Mouse (Mus musculus) hindbrain, embryonic 14.5 days (tissue): ENCODE data around the gene Vmn2r43. TPM values are rescaled to one million over a fixed set of nuclear protein-coding genes. Genes with fewer than 3 reads are reported as not detected.
"Not testable (repeated sequence)": the region's sequence is repeated elsewhere in the genome, so short reads cannot be mapped to it uniquely, and the experiment has no call there.

Experiments used
- ATAC-seq: fragments of 200-750 bp; cut with Nextera tagmentation; 2 replicates; pipeline ENCODE4 v1.8.0; 2017; ENCODE audit warnings: moderate number of reproducible peaks, mild to moderate bottlenecking, moderate TSS enrichment, moderate library complexity; ENCODE audit not compliant: low FRiP score
- DNase-seq: peaks from one replicate; pipeline ENCODE4 v3.0.0-alpha.2; 2015; ENCODE audit warnings: low spot score
- H3K27ac ChIP-seq: fragments of 300-500 bp; sonication (generic); 2 replicates; pipeline ENCODE4 v1.5.1; 2014; ENCODE audit warnings: mild to moderate bottlenecking, moderate library complexity
- H3K27me3 ChIP-seq: fragments of 300-500 bp; sonication (generic); 2 replicates; pipeline ENCODE4 v1.6.1; 2014; ENCODE audit warnings: mild to moderate bottlenecking, low read length, mixed read lengths; ENCODE audit not compliant: control insufficient read depth, insufficient read depth
- H3K36me3 ChIP-seq: fragments of 300-500 bp; sonication (generic); replicated peaks from 2 replicates; pipeline ENCODE4 v1.6.1; 2014; ENCODE audit not compliant: control insufficient read depth, insufficient read depth
- H3K4me1 ChIP-seq: fragments of 300-500 bp; sonication (generic); replicated peaks from 2 replicates; pipeline ENCODE4 v1.6.1; 2014; ENCODE audit warnings: antibody characterized with exemption, low read length, mixed read lengths; ENCODE audit not compliant: control insufficient read depth, insufficient read depth
- H3K4me2 ChIP-seq: fragments of 300-500 bp; sonication (generic); replicated peaks from 2 replicates; pipeline ENCODE4 v1.6.1; 2014; ENCODE audit warnings: mild to moderate bottlenecking, moderate library complexity
- H3K4me3 ChIP-seq: fragments of 300-500 bp; sonication (generic); replicated peaks from 2 replicates; pipeline ENCODE4 v1.5.1; 2014; ENCODE audit warnings: mild to moderate bottlenecking, low read length
- H3K9ac ChIP-seq: fragments of 300-500 bp; sonication (generic); 2 replicates; pipeline ENCODE4 v1.6.1; 2014
- H3K9me3 ChIP-seq: fragments of 300-500 bp; sonication (generic); 2 replicates; pipeline ENCODE4 v1.6.1; 2016; ENCODE audit warnings: low read length; ENCODE audit not compliant: control insufficient read depth
- WGBS: fragments of 180-500 bp; shearing (Covaris S2); extraction: QIAGEN DNeasy Blood & Tissue Kit; methylation state at CpG from one replicate; pipeline ENCODE4 v1.1.7; 2014; 5-methylcytosine and 5-hydroxymethylcytosine counted together
- polyA plus RNA-seq: library from polyadenylated mRNA; unstranded; fragments of >200 nt; fragmentation: Nextera tagmentation; extraction: Ambion mirVana; gene quantifications from 2 replicates; pipeline ENCODE4 v1.2.1, GENCODE M21; 2014

Gene Vmn2r43
- polyA plus RNA-seq: not detected in 2 replicates

- H3K4me2 ChIP-seq, H3K9me3 ChIP-seq, H3K27me3 ChIP-seq, H3K36me3 ChIP-seq, H3K4me1 ChIP-seq, H3K9ac ChIP-seq, ATAC-seq, H3K27ac ChIP-seq, H3K4me3 ChIP-seq, DNase-seq: not testable (repeated sequence)
- no CpG with 5 or more reads among the region's 1 CpGs for WGBS
Measured at GRCm38 (mm10) chr7:8260499-8260898, at the start of gene Vmn2r43. Vmn2r43 (minus strand) TSS chr7:8260599.

GRCm38 (mm10) chr7:8200220-8200619 lies 60.2 kb downstream of the Vmn2r43 start, which contains the start of gene Vmn2r42:
Vmn2r42 (minus strand) TSS chr7:8200320.
- H3K27me3 ChIP-seq, H3K4me3 ChIP-seq, DNase-seq, H3K4me1 ChIP-seq, H3K27ac ChIP-seq, H3K9ac ChIP-seq, H3K4me2 ChIP-seq, ATAC-seq, H3K9me3 ChIP-seq, H3K36me3 ChIP-seq: not testable (repeated sequence)
- WGBS: no CpG with 5 or more reads among the region's 2 CpGs

Other genes with a start within 250 kb of the Vmn2r43 start
- gene Vmn2r41, start 98.9 kb downstream of the Vmn2r43 start, polyA plus RNA-seq: not detected in 2 replicates
- gene Vmn2r42, start 60.3 kb downstream of the Vmn2r43 start, polyA plus RNA-seq: not detected in 2 replicates
- not detected in 2 replicates for gene Vmn2r44, start 122.7 kb upstream of the Vmn2r43 start, polyA plus RNA-seq
- gene Vmn2r45, start 228.5 kb upstream of the Vmn2r43 start, polyA plus RNA-seq: not detected in 2 replicates